Mouse (Mus musculus) heart, postnatal 0 days (tissue): ENCODE data around the gene Lamtor3.

Experiments used
- CTCF ChIP-seq: IDR thresholded peaks from 2 replicates; pipeline ENCODE4 v1.5.1; 2016; ENCODE audit warnings: antibody characterized with exemption, control low read depth, low read depth
- EP300 ChIP-seq: IDR thresholded peaks from 2 replicates; pipeline ENCODE4 v1.6.1; 2016; ENCODE audit warnings: antibody characterized with exemption, low read depth

DNA sequence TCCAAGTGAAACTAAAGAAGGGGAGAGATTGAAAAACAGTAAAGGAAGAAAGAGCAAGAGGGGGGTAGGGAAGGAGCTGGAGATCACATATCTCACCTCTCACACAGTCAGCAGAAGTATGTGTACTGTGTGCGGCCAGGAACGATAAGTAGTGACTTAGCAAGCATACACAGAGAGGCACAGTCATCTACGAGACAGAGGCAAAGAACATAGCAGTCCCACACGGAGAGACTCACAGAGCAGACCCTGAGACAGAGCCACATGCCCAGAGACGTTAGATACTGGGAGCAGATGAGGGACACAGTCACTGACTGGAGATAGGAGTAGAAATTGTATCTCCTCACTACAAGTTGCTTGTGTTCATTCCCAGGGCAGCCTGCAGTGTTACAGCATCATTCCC, 53.9 kb downstream of the Lamtor3 start:
- TF ChIP-seq EP300 (no peak), CTCF (no peak)
